Mouse (Mus musculus) CH12.LX (cell line): ENCODE results near the gene Sept9. TPM values are rescaled to one million over a fixed set of nuclear protein-coding genes. Genes with fewer than 3 reads are reported as not detected.

Experiments used
- DNase-seq: peaks from one replicate; pipeline ENCODE4 v3.0.0-alpha.2; 2013; ENCODE audit errors: extremely low read depth
- H3K27ac ChIP-seq: 2 replicates; pipeline ENCODE4 v1.5.1; 2012; ENCODE audit warnings: low read depth, mild to moderate bottlenecking, control low read depth, moderate library complexity; ENCODE audit not compliant: insufficient read depth
- H3K27me3 ChIP-seq: replicated peaks from 2 replicates; pipeline ENCODE3; 2012; ENCODE audit warnings: inconsistent platforms
- H3K36me3 ChIP-seq, 2 experiments: replicated peaks in 1 of 2; 2 replicates each; pipeline versions ENCODE3 to v1.6.1; 2012; ENCODE audit warnings: inconsistent platforms in 1 of 2, low read length in 1 of 2, mild to moderate bottlenecking in 1 of 2, mixed read lengths in 1 of 2, moderate library complexity in 1 of 2; ENCODE audit not compliant: control insufficient read depth in 1 of 2, insufficient read depth in 1 of 2
- H3K4me1 ChIP-seq, 2 experiments: 2 replicates each; pipeline ENCODE4 v1.6.1; 2012; ENCODE audit warnings: inconsistent platforms in 1 of 2, moderate library complexity in 1 of 2; ENCODE audit not compliant: insufficient read depth in 2 of 2, control insufficient read depth in 1 of 2
- H3K4me2 ChIP-seq: 2 replicates; pipeline ENCODE4 v1.6.1; 2012; ENCODE audit warnings: low read depth, mild to moderate bottlenecking, control low read depth; ENCODE audit not compliant: poor library complexity, insufficient read depth, severe bottlenecking
- H3K4me3 ChIP-seq, 3 experiments: fragments of 150-350 bp in 1 of 3; sonication (generic) in 1 of 3; replicated peaks in 1 of 3; 2 replicates each; pipeline versions ENCODE3 to v1.5.1; 2011 to 2012; ENCODE audit warnings: low read depth in 2 of 3, low read length in 2 of 3, mild to moderate bottlenecking in 2 of 3, moderate library complexity in 2 of 3, control low read depth in 1 of 3, improper control_type of control experiment in 1 of 3, inconsistent platforms in 1 of 3, mixed read lengths in 1 of 3; ENCODE audit not compliant: poor library complexity in 1 of 3
- H3K79me2 ChIP-seq: replicated peaks from 2 replicates; pipeline ENCODE4 v1.6.1; 2012; ENCODE audit warnings: mild to moderate bottlenecking, moderate library complexity; ENCODE audit not compliant: control insufficient read depth, poor library complexity, insufficient read depth, severe bottlenecking; ENCODE audit errors: extremely low read depth
- H3K9ac ChIP-seq: 2 replicates; pipeline ENCODE4 v1.6.1; 2012; ENCODE audit warnings: low read depth, mild to moderate bottlenecking, control low read depth, moderate library complexity; ENCODE audit not compliant: insufficient read depth
- H3K9me3 ChIP-seq: replicated peaks from 2 replicates; pipeline ENCODE3; 2012; ENCODE audit warnings: low read length, inconsistent platforms, mixed read lengths
- BHLHE40 ChIP-seq: IDR thresholded peaks from 2 replicates; pipeline ENCODE4 v1.6.1; 2011; ENCODE audit warnings: mild to moderate bottlenecking, low read depth, low read length, improper control_type of control experiment
- CHD2 ChIP-seq: IDR thresholded peaks from 2 replicates; pipeline ENCODE4 v1.6.1; 2011; ENCODE audit warnings: low read length, improper control_type of control experiment
- CTCF ChIP-seq, 2 experiments: IDR thresholded peaks in 1 of 2; conservative IDR thresholded peaks in 1 of 2; 2 replicates each; pipeline ENCODE4 v1.5.1; 2011 to 2012; ENCODE audit warnings: low read depth in 2 of 2, low read length in 2 of 2, improper control_type of control experiment in 1 of 2, inconsistent platforms in 1 of 2, mild to moderate bottlenecking in 1 of 2, moderate library complexity in 1 of 2
- ELF1 ChIP-seq: IDR thresholded peaks from 2 replicates; pipeline ENCODE4 v1.6.1; 2014; ENCODE audit warnings: low read depth, mild to moderate bottlenecking, inconsistent platforms, low read length, improper control_type of control experiment
- IRF4 ChIP-seq: IDR thresholded peaks from 2 replicates; pipeline ENCODE4 v1.6.1; 2014; ENCODE audit warnings: low read depth, mild to moderate bottlenecking, inconsistent platforms, low read length, improper control_type of control experiment
- JUND ChIP-seq: conservative IDR thresholded peaks from 2 replicates; pipeline ENCODE4 v1.6.1; 2011; ENCODE audit warnings: low read depth, low read length, improper control_type of control experiment
- MAX ChIP-seq: IDR thresholded peaks from 2 replicates; pipeline ENCODE4 v1.6.1; 2011; ENCODE audit warnings: low read length, improper control_type of control experiment
- MEF2A ChIP-seq: IDR thresholded peaks from 2 replicates; pipeline ENCODE4 v1.6.1; 2014; ENCODE audit warnings: low read depth, mild to moderate bottlenecking, inconsistent platforms, low read length, improper control_type of control experiment, borderline replicate concordance
- MYC ChIP-seq: IDR thresholded peaks from 2 replicates; pipeline ENCODE4 v1.6.1; 2011; ENCODE audit warnings: low read depth, mild to moderate bottlenecking, improper control_type of control experiment, low read length
- NELFE ChIP-seq: IDR thresholded peaks from 2 replicates; pipeline ENCODE4 v1.6.1; 2011; ENCODE audit warnings: low read depth, low read length, improper control_type of control experiment
- RAD21 ChIP-seq: IDR thresholded peaks from 2 replicates; pipeline ENCODE4 v1.6.1; 2011; ENCODE audit warnings: low read depth, mild to moderate bottlenecking, low read length, improper control_type of control experiment, moderate library complexity
- RCOR1 ChIP-seq: conservative IDR thresholded peaks from 2 replicates; pipeline ENCODE4 v1.6.1; 2012; ENCODE audit warnings: low read depth, mild to moderate bottlenecking, inconsistent platforms, low read length, improper control_type of control experiment
- SMC3 ChIP-seq: IDR thresholded peaks from 2 replicates; pipeline ENCODE4 v1.6.1; 2011; ENCODE audit warnings: low read depth, low read length, improper control_type of control experiment
- TCF12 ChIP-seq: IDR thresholded peaks from 2 replicates; pipeline ENCODE4 v1.6.1; 2014; ENCODE audit warnings: low read depth, mild to moderate bottlenecking, inconsistent platforms, low read length, improper control_type of control experiment
- ZC3H11A ChIP-seq: IDR thresholded peaks from 2 replicates; pipeline ENCODE4 v1.6.1; 2012; ENCODE audit warnings: low read depth, mild to moderate bottlenecking, inconsistent platforms, low read length, improper control_type of control experiment
- ZKSCAN1 ChIP-seq: IDR thresholded peaks from 2 replicates; pipeline ENCODE4 v1.6.1; 2012; ENCODE audit warnings: low read depth, inconsistent platforms, low read length, improper control_type of control experiment, borderline replicate concordance
- ZNF384 ChIP-seq: IDR thresholded peaks from 2 replicates; pipeline ENCODE4 v1.6.1; 2012; ENCODE audit warnings: low read depth, low read length, improper control_type of control experiment, inconsistent platforms
- dilution Hi-C: fragments of 300-500 bp; cut with MboI; formaldehyde crosslinking; loops from 2 replicates; pipeline ENCODE4 v1.14.3; 2020; ENCODE audit warnings: low sequenced_read_pairs; ENCODE audit not compliant: extremely low pct_unique_long_range_greater_than_20kb, extremely low pct_ligation_motif_present
- in situ Hi-C: fragments of 300-500 bp; cut with MboI; formaldehyde crosslinking; loops from 3 replicates; pipeline ENCODE4 v1.14.3; 2019; ENCODE audit warnings: low sequenced_read_pairs, low pct_ligation_motif_present, low pct_unique_long_range_greater_than_20kb, mixed read lengths
- polyA plus RNA-seq: library from polyadenylated mRNA; unstranded; fragments of >175 nt; gene quantifications from 2 replicates; pipeline ENCODE4 v1.2.1, GENCODE M21; 2012; ENCODE audit warnings: low read depth; ENCODE audit not compliant: insufficient read length
- total RNA-seq, 2 experiments: library from RNA; depleted of rRNA; stranded (reverse); fragments of 300-350 nt in 1 of 2; fragments of >200 nt in 1 of 2; gene quantifications; 2 replicates each; pipeline ENCODE4 v1.2.3; 2012 to 2014

Sept9 gene
- total and polyA plus RNA-seq, 3 experiments = 47.6 to 128 (median 110) TPM

- Histone ChIP-seq H3K9ac (no peak overlapping the region), H3K27me3 (peaks cover 27% of the 10 kb centered on the region), H3K9me3 (peaks cover 3% of the 10 kb centered on the region), H3K79me2 (no peaks in the 10 kb centered on the region), H3K4me2 (peak overlapping the region; percentile 48), H3K36me3 (no peaks in the 10 kb centered on the region), H3K27ac (no peak overlapping the region), H3K4me1 (peaks cover 0 to 7% of the 10 kb centered on the region in 2 experiments; a peak in 2 of 4 replicates), H3K4me3 (no peak overlapping the region)
- in situ Hi-C loops = loop anchor here (5.0 kb wide), 1 partner anchor 412 kb away; the partner anchor contains the start of gene 6030468B19Rik
- DNase-seq = peak; percentile 81
- dilution Hi-C loops = no loop called here
- TF ChIP-seq IRF4 (peak; percentile 49; the same call in 1 of the 2 replicates), ZC3H11A (peak; percentile 88), CHD2 (no peak), RAD21 (peak; percentile 94), RCOR1 (no peak), BHLHE40 (peak; percentile 53), CTCF (conservative IDR thresholded peaks at IDR 0.05 in 1 of 2, IDR thresholded peaks at IDR 0.05 in 1 of 2; ENCODE audit: low read depth in 2 of 2, low read length in 2 of 2) (peak; percentile 92 to 95), NELFE (peak; percentile 48; the same call in 1 of the 2 replicates), TCF12 (0 out of 2 replicates have a peak, but pooled peaks have one; percentile 32), MEF2A (peak; percentile 57; the same call in 1 of the 2 replicates), SMC3 (peak; percentile 96), ZKSCAN1 (no peak), MAX (peak; percentile 43; the same call in 1 of the 2 replicates), JUND (no peak), ELF1 (peak; percentile 36; the same call in 1 of the 2 replicates)
These were observed 185.4 kb downstream of the Sept9 start for GRCm38 (mm10) chr11:117384897-117385296.

- Histone ChIP-seq H3K79me2 (no peaks in the 10 kb centered on the region), H3K4me1 (peaks cover 3 to 12% of the 10 kb centered on the region in 2 experiments; a peak in 2 of 4 replicates)
- TF ChIP-seq ZNF384 (peak; percentile 62), MYC (no peak)
- TF ChIP-seq, all 38 proteins: peak for 1
- in situ Hi-C loops (loop anchor here (5.0 kb wide), 1 partner anchor 412 kb away; the partner anchor contains the start of gene 6030468B19Rik), dilution Hi-C loops (no loop called here)
- H3K36me3 ChIP-seq = no peaks in the 10 kb centered on the region
- H3K9me3 ChIP-seq = peaks cover 3% of the 10 kb centered on the region
- no peak for DNase-seq
- H3K27ac ChIP-seq = no peak overlapping the region
- no peak overlapping the region for H3K9ac ChIP-seq
- H3K27me3 ChIP-seq = peaks cover 21% of the 10 kb centered on the region
- H3K4me2 ChIP-seq = no peak overlapping the region
- no peak overlapping the region for H3K4me3 ChIP-seq
These were observed 186.1 kb downstream of the Sept9 start for GRCm38 (mm10) chr11:117385331-117386103.
